In genomic region chr6:4972808-4973207, GRCm38 (mm10) we compare ENCODE assay signal across 7 mouse cellular contexts.
DNase-seq lines count a peak whose midpoint lies in the region; ATAC-seq and TF ChIP-seq lines count a peak whose summit lies in the region.

No protein-coding gene starts in this region.

- H3K9me3 ChIP-seq in intestine, postnatal 0 days (ENCODE audit: control insufficient read depth): no peaks in the 10 kb centered on the region

- H3K36me3 ChIP-seq in intestine, postnatal 0 days (ENCODE audit: control insufficient read depth, insufficient read depth): no peaks in the 10 kb centered on the region

- no peaks in the 10 kb centered on the region for H3K4me1 ChIP-seq in intestine, postnatal 0 days (replicated peaks; ENCODE audit: control insufficient read depth, insufficient read depth, low read length)

- peak; percentile 71 for ATAC-seq in intestine, postnatal 0 days
- no peak for ATAC-seq in monocyte, adult 5-6 weeks (replicated peaks; ENCODE audit: insufficient number of reproducible peaks, low FRiP score, low TSS enrichment, poor library complexity, severe bottlenecking)

- no peak for TF ChIP-seq CTCF in left cerebral cortex, adult 2 months (IDR thresholded peaks at IDR 0.05)
- peak; percentile 35 for TF ChIP-seq CTCF in intestine, postnatal 0 days (IDR thresholded peaks at IDR 0.05; ENCODE audit: low read depth)

- H3K4me3 ChIP-seq in left cerebral cortex, adult 2 months: no peak overlapping the region
- H3K4me3 ChIP-seq in intestine, postnatal 0 days (ENCODE audit: low read depth, low read length): no peak overlapping the region

- intact Hi-C loops in left cerebral cortex, postnatal 36 days (cut with DNase I): no loop called here
- intact Hi-C loops in left cerebral cortex, adult 2 months (cut with DNase I): loop anchor here (5.0 kb wide), 1 partner anchor 71 kb away; the partner anchor contains the start of gene Ppp1r9a

- WGBS in intestine, postnatal 0 days: 46% methylated on average over 6 of the region's 6 CpGs

- H3K9ac ChIP-seq in intestine, postnatal 0 days (ENCODE audit: low read depth, low read length): no peak overlapping the region

- no peaks in the 10 kb centered on the region for H3K27me3 ChIP-seq in intestine, postnatal 0 days (replicated peaks; ENCODE audit: control insufficient read depth, insufficient read depth, low read length)

- H3K4me2 ChIP-seq in intestine, postnatal 0 days (replicated peaks; ENCODE audit: low read depth): no peak overlapping the region

- DNase-seq in left cerebral cortex, postnatal 36 days (ENCODE audit: low spot score in 2 of 2): peak; percentile 21 to 29
- no peak for DNase-seq in left cerebral cortex, adult 2 months (ENCODE audit: extremely low spot score in 1 of 2, low spot score in 2 of 2)
- DNase-seq in cerebellum, postnatal 36 days: peak; percentile 21 to 28
- peak; percentile 52 for DNase-seq in lung, postnatal 4 days
- no peak for DNase-seq in thymus, postnatal 10 days (ENCODE audit: low spot score in 2 of 2)

- no peak overlapping the region for H3K27ac ChIP-seq in left cerebral cortex, adult 2 months
- no peak overlapping the region for H3K27ac ChIP-seq in intestine, postnatal 0 days (ENCODE audit: low read depth, low read length)

Comparison
In these comparisons a context has a peak if more than half of its experiments do, and no peak if none do; other contexts are left out.
1. DNase-seq: peak in left cerebral cortex, postnatal 36 days (2 of 2), cerebellum, postnatal 36 days (2 of 2) and lung, postnatal 4 days (2 of 2); none in left cerebral cortex, adult 2 months (0 of 2) and thymus, postnatal 10 days (0 of 2).